Mouse (Mus musculus): ENCODE data around the gene Tacr1. TPM values are rescaled to one million over a fixed set of nuclear protein-coding genes. Genes with fewer than 3 reads are reported as not detected.
"Not testable (repeated sequence)": the region's sequence is repeated elsewhere in the genome, so short reads cannot be mapped to it uniquely, and the experiment has no call there.

Tacr1 gene
- 0.67 and 0.83 TPM in 2 replicates for polyA plus RNA-seq (2016; fragmentation: Nextera tagmentation; extraction: Ambion mirVana)

GRCm38 (mm10) chr6:82401595-82402451 lies at the start of gene Tacr1:
TSS of gene Tacr1 (plus strand) at chr6:82402334.
- Histone ChIP-seq H3K27me3 (peaks cover 46% of the 10 kb centered on the region), H3K36me3 (replicated peaks) (no peaks in the 10 kb centered on the region), H3K9me3 (no peaks in the 10 kb centered on the region), H3K4me3 (replicated peaks) (peak within 1 kb of the TSS; percentile 34), H3K4me1 (peaks cover 33% of the 10 kb centered on the region), H3K9ac (peak within 1 kb of the TSS; percentile 30; the same call in 1 of the 2 replicates), H3K27ac (peak within 1 kb of the TSS; percentile 8; the same call in 1 of the 2 replicates), H3K4me2 (peak within 1 kb of the TSS; percentile 73)
- WGBS, result under 1% methylated on average over 26 of the region's 28 CpGs
- ATAC-seq (ENCODE audit: low FRiP score), result peak; percentile 91

DNA sequence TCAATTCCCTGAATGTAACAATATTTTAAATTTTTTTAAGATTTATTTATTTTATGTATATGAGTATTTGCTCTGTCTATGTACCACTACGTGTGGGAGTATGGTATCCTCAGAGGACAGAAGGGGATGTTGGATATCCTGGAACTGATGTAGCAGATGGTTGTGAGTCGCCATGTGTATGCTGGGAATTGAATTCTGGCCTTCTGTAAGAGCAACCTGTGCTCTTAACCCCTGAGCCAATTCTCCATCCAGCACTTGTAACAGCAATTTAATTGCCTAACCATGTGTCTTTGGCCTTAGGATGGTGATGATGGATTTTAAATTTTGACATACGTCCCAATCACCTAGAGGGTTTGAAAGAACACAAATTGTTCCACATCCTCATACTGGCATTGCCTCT lies 26.0 kb upstream of the Tacr1 start:
- H3K27me3 ChIP-seq, result no peaks in the 10 kb centered on the region
- 92% methylated on average over 3 of the region's 3 CpGs for WGBS
- H3K4me3 ChIP-seq (replicated peaks), result no peak overlapping the region
- no peak overlapping the region for H3K4me2 ChIP-seq
- ATAC-seq (ENCODE audit: low FRiP score), result no peak
- no peak overlapping the region for H3K27ac ChIP-seq
- H3K36me3 ChIP-seq (replicated peaks), result no peaks in the 10 kb centered on the region
- no peaks in the 10 kb centered on the region for H3K9me3 ChIP-seq
- H3K9ac ChIP-seq, result no peak overlapping the region
- H3K4me1 ChIP-seq, result peaks cover 6% of the 10 kb centered on the region; the same call in 1 of the 2 replicates

DNA sequence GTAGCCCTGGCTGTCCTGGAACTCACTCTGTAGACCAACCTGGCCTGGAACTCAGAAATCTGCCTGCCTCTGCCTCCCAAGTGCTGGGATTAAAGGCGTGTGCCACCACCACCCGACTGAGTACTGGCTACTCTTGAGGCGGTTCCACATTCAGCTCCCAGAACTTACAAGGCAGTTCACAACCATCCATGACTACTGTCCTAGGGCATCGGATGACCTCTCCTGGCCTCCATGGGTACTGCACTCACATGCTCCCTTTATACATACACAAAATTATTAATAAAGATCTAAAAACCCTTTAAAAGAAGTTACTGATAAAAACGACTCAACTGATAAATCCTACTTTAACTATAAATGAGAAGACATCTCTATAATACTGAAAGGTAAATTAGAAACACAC lies 18.6 kb upstream of the Tacr1 start:
- Histone ChIP-seq H3K27ac (no peak overlapping the region), H3K36me3 (replicated peaks) (no peaks in the 10 kb centered on the region), H3K9me3 (no peaks in the 10 kb centered on the region), H3K9ac (no peak overlapping the region), H3K4me2 (no peak overlapping the region), H3K4me1 (no peaks in the 10 kb centered on the region), H3K4me3 (replicated peaks) (no peak overlapping the region), H3K27me3 (no peaks in the 10 kb centered on the region)
- 86% methylated on average over 5 of the region's 5 CpGs for WGBS
- ATAC-seq (ENCODE audit: low FRiP score), result no peak

GRCm38 (mm10) chr6:82402501-82403495 lies 664 bp downstream of the Tacr1 start:
- Histone ChIP-seq H3K9me3 (no peaks in the 10 kb centered on the region), H3K36me3 (replicated peaks) (no peaks in the 10 kb centered on the region), H3K4me1 (peaks cover 33% of the 10 kb centered on the region), H3K9ac (peak overlapping the region; percentile 30; the same call in 1 of the 2 replicates), H3K27ac (0 out of 2 replicates have a peak overlapping the region, but pooled peaks have one; percentile 8), H3K4me2 (peak overlapping the region; percentile 73), H3K27me3 (peaks cover 46% of the 10 kb centered on the region), H3K4me3 (replicated peaks) (peak overlapping the region; percentile 34)
- ATAC-seq (ENCODE audit: low FRiP score), result peak; percentile 28
- WGBS, result 1% methylated on average over 34 of the region's 34 CpGs

- Histone ChIP-seq H3K4me1 (no peaks in the 10 kb centered on the region), H3K4me3 (replicated peaks) (no peak overlapping the region), H3K27ac (no peak overlapping the region), H3K36me3 (replicated peaks) (no peaks in the 10 kb centered on the region), H3K9me3 (no peaks in the 10 kb centered on the region), H3K27me3 (no peaks in the 10 kb centered on the region), H3K9ac (no peak overlapping the region), H3K4me2 (no peak overlapping the region)
- no peak for ATAC-seq (ENCODE audit: low FRiP score)
- 74% methylated on average over 6 of the region's 6 CpGs for WGBS
These were observed 16.2 kb downstream of the Tacr1 start for GRCm38 (mm10) chr6:82418367-82418766.

DNA sequence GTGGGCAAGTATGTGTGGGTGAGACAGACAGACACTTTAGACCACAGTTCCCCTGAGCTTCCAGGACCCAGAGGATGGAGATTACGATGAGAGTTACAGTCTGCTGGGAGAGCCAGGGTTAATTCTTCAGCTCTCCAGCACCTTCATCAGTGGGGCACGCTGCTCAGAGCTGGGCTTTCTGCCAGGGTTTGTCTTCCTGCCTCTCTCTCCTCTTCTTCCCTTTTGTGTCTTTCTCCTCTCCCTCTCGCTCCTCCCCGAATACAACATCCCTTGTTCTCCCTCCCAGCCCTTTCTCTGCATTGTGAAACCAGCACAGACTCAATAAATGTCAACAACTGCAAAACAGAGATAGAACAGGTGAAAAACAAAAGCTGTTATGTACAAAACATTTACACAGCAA lies 18.1 kb downstream of the Tacr1 start:
- Histone ChIP-seq H3K27me3 (no peaks in the 10 kb centered on the region), H3K4me2 (no peak overlapping the region), H3K9ac (no peak overlapping the region), H3K36me3 (replicated peaks) (no peaks in the 10 kb centered on the region), H3K4me1 (no peaks in the 10 kb centered on the region), H3K4me3 (replicated peaks) (no peak overlapping the region), H3K9me3 (no peaks in the 10 kb centered on the region), H3K27ac (no peak overlapping the region)
- no peak for ATAC-seq (ENCODE audit: low FRiP score)
- WGBS, result 45% methylated on average over 4 of the region's 4 CpGs

DNA sequence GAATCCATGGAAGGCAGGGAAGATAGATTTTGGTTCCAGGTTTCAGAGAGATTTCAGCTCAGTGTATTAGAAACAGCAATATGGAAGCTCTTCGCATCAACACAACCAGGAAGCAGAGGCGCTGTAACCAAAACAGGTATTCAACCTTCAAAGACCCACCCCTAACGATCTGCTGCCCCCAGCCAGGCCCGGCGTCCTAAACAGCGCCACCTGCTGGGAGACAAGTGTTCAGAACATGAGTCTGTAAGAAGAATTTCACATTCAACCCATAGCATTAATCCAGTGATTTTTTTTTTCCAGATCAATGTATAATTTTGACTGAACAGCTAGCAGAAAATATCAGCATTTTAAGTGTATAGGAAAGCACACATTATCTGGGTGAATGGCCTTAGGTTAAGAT lies 26.8 kb downstream of the Tacr1 start:
- Histone ChIP-seq H3K4me2 (no peak overlapping the region), H3K27me3 (no peaks in the 10 kb centered on the region), H3K9me3 (no peaks in the 10 kb centered on the region), H3K36me3 (replicated peaks) (no peaks in the 10 kb centered on the region), H3K4me3 (replicated peaks) (no peak overlapping the region), H3K27ac (no peak overlapping the region), H3K4me1 (no peaks in the 10 kb centered on the region), H3K9ac (no peak overlapping the region)
- 57% methylated on average over 6 of the region's 6 CpGs for WGBS
- ATAC-seq (ENCODE audit: low FRiP score), result no peak

- H3K4me3 ChIP-seq (replicated peaks), result no peak overlapping the region
- H3K27ac ChIP-seq, result no peak overlapping the region
- no peaks in the 10 kb centered on the region for H3K27me3 ChIP-seq
- no peaks in the 10 kb centered on the region for H3K36me3 ChIP-seq (replicated peaks)
- 26% methylated on average over 6 of the region's 6 CpGs for WGBS
- H3K9ac ChIP-seq, result no peak overlapping the region
- ATAC-seq (ENCODE audit: low FRiP score), result no peak
- no peaks in the 10 kb centered on the region for H3K9me3 ChIP-seq
- no peak overlapping the region for H3K4me2 ChIP-seq
- no peaks in the 10 kb centered on the region for H3K4me1 ChIP-seq
These were observed 27.6 kb downstream of the Tacr1 start for GRCm38 (mm10) chr6:82429766-82430165.

DNA sequence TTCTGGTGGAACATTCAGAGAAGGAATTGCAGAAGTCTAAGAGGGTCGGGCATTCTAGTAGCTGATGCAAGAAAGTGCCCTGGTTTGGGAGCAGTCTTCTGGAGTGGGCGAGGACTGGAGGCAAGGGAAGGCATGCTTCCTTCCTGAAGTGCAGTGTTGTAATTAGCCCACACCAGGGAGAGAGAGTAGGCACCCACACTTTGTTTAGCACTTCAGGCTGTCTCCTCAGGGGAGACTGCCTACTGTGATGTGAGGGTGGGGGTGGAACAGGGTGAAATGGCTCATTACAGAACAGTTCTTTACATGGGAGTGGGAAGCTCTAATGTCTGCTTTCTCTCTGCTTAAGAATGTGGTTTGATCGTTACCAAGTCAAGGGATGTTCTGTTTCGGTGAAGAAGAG lies 35.0 kb downstream of the Tacr1 start:
- H3K4me1 ChIP-seq, result no peaks in the 10 kb centered on the region
- no peaks in the 10 kb centered on the region for H3K27me3 ChIP-seq
- H3K36me3 ChIP-seq (replicated peaks), result no peaks in the 10 kb centered on the region
- no peak overlapping the region for H3K9ac ChIP-seq
- ATAC-seq (ENCODE audit: low FRiP score), result no peak
- no peak overlapping the region for H3K4me3 ChIP-seq (replicated peaks)
- 59% methylated on average over 4 of the region's 4 CpGs for WGBS
- H3K4me2 ChIP-seq, result no peak overlapping the region
- no peaks in the 10 kb centered on the region for H3K9me3 ChIP-seq
- no peak overlapping the region for H3K27ac ChIP-seq

GRCm38 (mm10) chr6:82452206-82453095 lies 50.3 kb downstream of the Tacr1 start:
- H3K4me1 ChIP-seq; H3K4me3 ChIP-seq (replicated peaks); H3K9me3 ChIP-seq; H3K27ac ChIP-seq; H3K4me2 ChIP-seq; H3K27me3 ChIP-seq; H3K9ac ChIP-seq; H3K36me3 ChIP-seq (replicated peaks); ATAC-seq (ENCODE audit: low FRiP score): not testable (repeated sequence)
- 79% methylated on average over 8 of the region's 8 CpGs for WGBS

GRCm38 (mm10) chr6:82455245-82455644 lies 53.1 kb downstream of the Tacr1 start:
- H3K36me3 ChIP-seq (replicated peaks), result no peaks in the 10 kb centered on the region
- no peak for ATAC-seq (ENCODE audit: low FRiP score)
- no peak overlapping the region for H3K27ac ChIP-seq
- no peak overlapping the region for H3K9ac ChIP-seq
- no peak overlapping the region for H3K4me3 ChIP-seq (replicated peaks)
- H3K4me1 ChIP-seq, result peaks cover 6% of the 10 kb centered on the region; the same call in 1 of the 2 replicates
- 83% methylated on average over 3 of the region's 3 CpGs for WGBS
- no peak overlapping the region for H3K4me2 ChIP-seq
- H3K27me3 ChIP-seq, result no peaks in the 10 kb centered on the region
- H3K9me3 ChIP-seq, result no peaks in the 10 kb centered on the region

Measured in forebrain, embryonic 12.5 days (tissue).